18 mouse cellular contexts compared by ENCODE assay signal in the genomic region with DNA sequence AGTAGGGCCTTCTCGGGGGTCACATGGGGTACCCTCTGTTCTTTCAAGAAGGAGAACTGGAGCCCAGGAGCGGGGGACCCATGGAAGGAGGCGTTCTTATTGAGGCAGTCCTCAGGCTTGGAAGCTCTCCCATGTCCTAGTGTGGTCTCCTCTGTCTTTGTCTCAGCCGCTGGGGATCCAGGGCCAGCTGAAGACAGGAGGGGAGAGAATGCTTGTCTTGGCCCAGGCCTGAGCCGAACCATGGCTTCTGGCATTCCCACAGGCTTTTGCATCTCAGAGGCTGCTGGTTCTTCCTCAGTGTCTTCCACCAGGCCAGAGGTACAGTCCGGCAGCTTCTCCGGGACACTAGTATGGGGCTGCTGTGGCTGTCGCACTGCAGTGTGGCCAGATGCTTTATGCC. TPM values are rescaled to one million over a fixed set of nuclear protein-coding genes. Genes with fewer than 3 reads are reported as not detected.
DNase-seq lines count a peak whose midpoint lies in the region; ATAC-seq and TF ChIP-seq lines count a peak whose summit lies in the region.
"Had no signal": no experiment of that assay in that cellular context is flagged by ENCODE, and none has a peak within 500 bp of the region (broad histone marks: within the 10 kb centered on the region; RNA-seq: fewer than 3 reads in every experiment).

No protein-coding gene starts in this region.

- 87% methylated on average over 8 of the region's 8 CpGs for WGBS in kidney, embryonic 14.5 days
- WGBS in lung, embryonic 14.5 days: 82% methylated on average over 8 of the region's 8 CpGs
- 82% methylated on average over 8 of the region's 8 CpGs for WGBS in intestine, embryonic 15.5 days

- no peak overlapping the region for H3K9ac ChIP-seq in kidney, embryonic 14.5 days (ENCODE audit: low read depth, low read length)
- H3K9ac ChIP-seq in lung, embryonic 14.5 days: no peak overlapping the region
- no peak overlapping the region for H3K9ac ChIP-seq in intestine, embryonic 15.5 days
- H3K9ac ChIP-seq: forebrain, embryonic 13.5 days; hindbrain, embryonic 15.5 days had no signal

- H3K36me3 ChIP-seq in kidney, embryonic 14.5 days (ENCODE audit: control insufficient read depth, insufficient read depth, low read length): no peaks in the 10 kb centered on the region
- H3K36me3 ChIP-seq in lung, embryonic 14.5 days (ENCODE audit: insufficient read depth): 0 out of 2 replicates have a peak, but pooled peaks cover 10% of the 10 kb centered on the region
- no peaks in the 10 kb centered on the region for H3K36me3 ChIP-seq in intestine, embryonic 15.5 days
- H3K36me3 ChIP-seq: hindbrain, embryonic 15.5 days; neural tube, embryonic 13.5 days had no signal

- peak overlapping the region; percentile 57 for H3K27ac ChIP-seq in gastrocnemius, adult 2 months
- H3K27ac ChIP-seq in kidney, embryonic 14.5 days (ENCODE audit: low read depth, low read length): peak overlapping the region; percentile 86
- peak overlapping the region; percentile 43; the same call in 1 of the 2 replicates for H3K27ac ChIP-seq in lung, embryonic 14.5 days (ENCODE audit: low read depth)
- peak overlapping the region; percentile 66; the same call in 1 of the 2 replicates for H3K27ac ChIP-seq in intestine, embryonic 15.5 days
- H3K27ac ChIP-seq: forebrain, embryonic 13.5 days; hindbrain, embryonic 15.5 days; neural tube, embryonic 13.5 days had no signal

- no peak overlapping the region for H3K4me3 ChIP-seq in gastrocnemius, adult 2 months
- no peak overlapping the region for H3K4me3 ChIP-seq in kidney, embryonic 14.5 days (ENCODE audit: low read length)
- H3K4me3 ChIP-seq in lung, embryonic 14.5 days (ENCODE audit: low read depth, low read length): no peak overlapping the region
- no peak overlapping the region for H3K4me3 ChIP-seq in intestine, embryonic 15.5 days (replicated peaks)
- H3K4me3 ChIP-seq: forebrain, embryonic 13.5 days; hindbrain, embryonic 15.5 days; megakaryocyte, embryonic 14.5 days; neural tube, embryonic 13.5 days had no signal

- peaks cover 15% of the 10 kb centered on the region for H3K4me1 ChIP-seq in kidney, embryonic 14.5 days (ENCODE audit: control insufficient read depth, insufficient read depth, low read length)
- peaks cover under 1% of the 10 kb centered on the region; the same call in 1 of the 2 replicates for H3K4me1 ChIP-seq in lung, embryonic 14.5 days (ENCODE audit: insufficient read depth)
- H3K4me1 ChIP-seq in intestine, embryonic 15.5 days (replicated peaks): peaks cover 21% of the 10 kb centered on the region
- H3K4me1 ChIP-seq: megakaryocyte, embryonic 14.5 days had no signal

- no peak for ATAC-seq in kidney, embryonic 14.5 days (ENCODE audit: low FRiP score, low TSS enrichment)
- ATAC-seq in lung, embryonic 14.5 days (ENCODE audit: insufficient read depth): no peak
- no peak for ATAC-seq in intestine, embryonic 15.5 days
- ATAC-seq: forebrain, embryonic 13.5 days had no signal

- intact Hi-C loops in gastrocnemius, adult 2 months (cut with DNase I): no loop called here
- intact Hi-C loops in gastrocnemius, postnatal 36 days (cut with DNase I): no loop called here

- H3K9me3 ChIP-seq in kidney, embryonic 14.5 days (ENCODE audit: control insufficient read depth, low read length): no peaks in the 10 kb centered on the region
- no peaks in the 10 kb centered on the region for H3K9me3 ChIP-seq in lung, embryonic 14.5 days (ENCODE audit: low read depth, low read length)
- H3K9me3 ChIP-seq in intestine, embryonic 15.5 days: no peaks in the 10 kb centered on the region
- H3K9me3 ChIP-seq: forebrain, embryonic 13.5 days; hindbrain, embryonic 15.5 days; neural tube, embryonic 13.5 days had no signal

- H3K27me3 ChIP-seq in kidney, embryonic 14.5 days (ENCODE audit: control insufficient read depth, insufficient read depth, low read length): no peaks in the 10 kb centered on the region
- no peaks in the 10 kb centered on the region for H3K27me3 ChIP-seq in lung, embryonic 14.5 days (ENCODE audit: insufficient read depth, low read length)
- H3K27me3 ChIP-seq in intestine, embryonic 15.5 days (replicated peaks): no peaks in the 10 kb centered on the region
- H3K27me3 ChIP-seq: forebrain, embryonic 13.5 days; hindbrain, embryonic 15.5 days; neural tube, embryonic 13.5 days had no signal

- no peak overlapping the region for H3K4me2 ChIP-seq in kidney, embryonic 14.5 days (replicated peaks; ENCODE audit: low read depth, low read length)
- no peak overlapping the region for H3K4me2 ChIP-seq in lung, embryonic 14.5 days
- no peak overlapping the region for H3K4me2 ChIP-seq in intestine, embryonic 15.5 days (replicated peaks)
- H3K4me2 ChIP-seq: forebrain, embryonic 13.5 days; hindbrain, embryonic 15.5 days; neural tube, embryonic 13.5 days had no signal

- DNase-seq in gastrocnemius, adult 2 months: no peak
- no peak for DNase-seq in gastrocnemius, postnatal 36 days
- no peak for DNase-seq in kidney, adult 18-20 months
- no peak for DNase-seq in lung, embryonic 14.5 days
- no peak for DNase-seq in lung, postnatal 14 days
- no peak for DNase-seq in frontal cortex, postnatal 10 days (ENCODE audit: low spot score in 2 of 2)
- DNase-seq: adrenal gland, postnatal 25 days; lung, adult 2 months; thymus, postnatal 25 days had no signal

- no peak for TF ChIP-seq CTCF in gastrocnemius, adult 2 months (IDR thresholded peaks at IDR 0.05)
- TF ChIP-seq CTCF in lung, embryonic 14.5 days (IDR thresholded peaks at IDR 0.05; ENCODE audit: low read depth): no peak

RNA-seq across cellular contexts. Expression of a gene that starts 12.5 kb away (rescaled TPM):
- 1 to 10 TPM; 1.2 to 2.2 TPM for total RNA-seq in gastrocnemius, adult 2 months (2021)
- total RNA-seq in gastrocnemius, postnatal 36 days (2021): 1 to 10 TPM; 2.2 TPM
- polyA plus RNA-seq in kidney, embryonic 14.5 days (2014; fragmentation: Nextera tagmentation; extraction: Ambion mirVana): 3.7 and 5.2 TPM in 2 replicates
- 6.4 and 9.1 TPM in 2 replicates for polyA plus RNA-seq in lung, embryonic 14.5 days (2014; fragmentation: Nextera tagmentation; extraction: Ambion mirVana)
- polyA plus RNA-seq in intestine, embryonic 15.5 days (2015; fragmentation: Nextera tagmentation; extraction: Ambion mirVana): 2.5 and 2.6 TPM in 2 replicates
- total RNA-seq: granulocyte monocyte progenitor cell, adult 5-6 weeks had no signal

RNA-seq across cellular contexts. Expression of a gene that starts 41.4 kb away (rescaled TPM):
- not detected for total RNA-seq in gastrocnemius, adult 2 months (2021)
- not detected for total RNA-seq in gastrocnemius, postnatal 36 days (2021)
- 0.19 TPM in 1 of 2 replicates, not detected in the other for polyA plus RNA-seq in kidney, embryonic 14.5 days (2014; fragmentation: Nextera tagmentation; extraction: Ambion mirVana)
- not detected in 2 replicates for polyA plus RNA-seq in lung, embryonic 14.5 days (2014; fragmentation: Nextera tagmentation; extraction: Ambion mirVana)
- polyA plus RNA-seq in intestine, embryonic 15.5 days (2015; fragmentation: Nextera tagmentation; extraction: Ambion mirVana): not detected in 2 replicates
- total RNA-seq: adrenal gland, postnatal 25 days; granulocyte monocyte progenitor cell, adult 5-6 weeks; left cerebral cortex, postnatal 14 days; liver, adult 2 months had no signal
- polyA plus RNA-seq: forebrain, embryonic 13.5 days; hindbrain, embryonic 15.5 days; liver, adult 2 months; lung, adult 2 months; neural tube, embryonic 13.5 days had no signal
